Mouse (Mus musculus) liver, embryonic 16.5 days (tissue): ENCODE measurements at regions not wholly inside any gene's neighbourhood (a gene's known extent, or its start where the extent isn't known, plus 50 kb on each side); places are given as distances from the start of the nearest gene placed in this dataset.
"Not testable (repeated sequence)": the region's sequence is repeated elsewhere in the genome, so short reads cannot be mapped to it uniquely, and the experiment has no call there.

Experiments used
- ATAC-seq: fragments of 200-750 bp; cut with Nextera tagmentation; 2 replicates; pipeline ENCODE4 v1.8.0; 2017; ENCODE audit warnings: low read depth, mild to moderate bottlenecking, moderate number of reproducible peaks, moderate library complexity
- H3K27ac ChIP-seq: fragments of 300-500 bp; sonication (generic); 2 replicates; pipeline ENCODE4 v1.5.1; 2014; ENCODE audit warnings: mild to moderate bottlenecking, low read length
- H3K27me3 ChIP-seq: fragments of 300-500 bp; sonication (generic); 2 replicates; pipeline ENCODE4 v1.6.1; 2014; ENCODE audit warnings: low read depth, low read length, mixed read lengths; ENCODE audit not compliant: control insufficient read depth, insufficient read depth
- H3K36me3 ChIP-seq: fragments of 300-500 bp; sonication (generic); 2 replicates; pipeline ENCODE4 v1.6.1; 2014; ENCODE audit warnings: mild to moderate bottlenecking; ENCODE audit not compliant: control insufficient read depth, insufficient read depth
- H3K4me1 ChIP-seq: fragments of 300-500 bp; sonication (generic); 2 replicates; pipeline ENCODE4 v1.6.1; 2014; ENCODE audit warnings: low read depth, low read length, mixed read lengths; ENCODE audit not compliant: control insufficient read depth
- H3K4me2 ChIP-seq: fragments of 300-500 bp; sonication (generic); 2 replicates; pipeline ENCODE4 v1.6.1; 2014; ENCODE audit warnings: low read depth, low read length, mixed read lengths
- H3K4me3 ChIP-seq: fragments of 300-500 bp; sonication (generic); 2 replicates; pipeline ENCODE4 v1.5.1; 2014; ENCODE audit warnings: low read depth, mild to moderate bottlenecking, low read length
- H3K9ac ChIP-seq: fragments of 300-500 bp; sonication (generic); 2 replicates; pipeline ENCODE4 v1.6.1; 2014; ENCODE audit warnings: low read depth, low read length
- H3K9me3 ChIP-seq: fragments of 300-500 bp; sonication (generic); replicated peaks from 2 replicates; pipeline ENCODE4 v1.6.1; 2016; ENCODE audit warnings: low read length; ENCODE audit not compliant: control insufficient read depth
- WGBS: fragments of 180-500 bp; shearing (Covaris S2); extraction: QIAGEN DNeasy Blood & Tissue Kit; methylation state at CpG from one replicate; pipeline ENCODE4 v1.1.7; 2014; ENCODE audit not compliant: insufficient replicate concordance; 5-methylcytosine and 5-hydroxymethylcytosine counted together

- H3K4me3 ChIP-seq, result no peak overlapping the region
- no peak overlapping the region for H3K4me2 ChIP-seq
- 68% methylated on average over 3 of the region's 3 CpGs for WGBS
- no peak overlapping the region for H3K9ac ChIP-seq
- no peak overlapping the region for H3K27ac ChIP-seq
- no peak for ATAC-seq
- no peaks in the 10 kb centered on the region for H3K9me3 ChIP-seq
- no peaks in the 10 kb centered on the region for H3K36me3 ChIP-seq
- H3K27me3 ChIP-seq, result no peaks in the 10 kb centered on the region
- no peaks in the 10 kb centered on the region for H3K4me1 ChIP-seq
Observed at GRCm38 (mm10) chr4:105728696-105729095, 61.0 kb upstream of the Gm12728 start.

DNA sequence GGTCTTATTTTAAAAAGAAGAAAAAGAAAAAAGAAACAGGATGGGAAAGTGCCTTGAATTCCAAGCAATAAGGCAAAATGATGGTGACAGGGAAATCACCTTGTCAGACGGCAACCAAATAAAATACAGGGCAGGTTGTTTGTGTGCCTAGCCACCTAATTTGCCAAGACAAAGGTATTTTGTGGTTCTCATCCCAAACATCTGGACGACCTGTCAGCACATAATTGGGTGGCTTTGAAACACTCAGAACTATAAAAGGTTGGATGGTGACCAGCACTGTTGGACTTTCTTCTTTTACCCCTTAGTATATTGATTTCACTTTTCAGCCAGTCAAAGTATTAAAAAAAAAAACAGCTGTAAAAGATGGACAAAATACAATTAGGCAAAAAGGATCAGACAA is 58.8 kb upstream of the Gm12728 start:
- H3K27ac ChIP-seq, result no peak overlapping the region
- no peaks in the 10 kb centered on the region for H3K9me3 ChIP-seq
- H3K36me3 ChIP-seq, result no peaks in the 10 kb centered on the region
- no peak overlapping the region for H3K9ac ChIP-seq
- H3K4me2 ChIP-seq, result no peak overlapping the region
- no peaks in the 10 kb centered on the region for H3K4me1 ChIP-seq
- WGBS, result 46% methylated on average over 2 of the region's 2 CpGs
- H3K27me3 ChIP-seq, result no peaks in the 10 kb centered on the region
- no peak for ATAC-seq
- H3K4me3 ChIP-seq, result no peak overlapping the region

- WGBS, result 76% methylated on average over 6 of the region's 9 CpGs
Observed at GRCm38 (mm10) chr4:105735116-105735515, 54.6 kb upstream of the Gm12728 start.

More at GRCm38 (mm10) chr4:105735116-105735515, 54.6 kb upstream of the Gm12728 start:
- not testable (repeated sequence) for H3K9me3 ChIP-seq, H3K4me1 ChIP-seq, H3K36me3 ChIP-seq, ATAC-seq, H3K4me3 ChIP-seq, H3K4me2 ChIP-seq, H3K9ac ChIP-seq, H3K27me3 ChIP-seq, H3K27ac ChIP-seq
